Mouse (Mus musculus) bone marrow macrophage, adult 2 months (primary cell): ENCODE data around the gene Casp7.

Source experiments
- CTCF ChIP-seq: IDR thresholded peaks from 2 replicates; pipeline ENCODE4 v1.5.1; 2012; ENCODE audit warnings: low read depth, mild to moderate bottlenecking, low read length, moderate library complexity
- POLR2A ChIP-seq: IDR thresholded peaks from 2 replicates; pipeline ENCODE4 v1.6.1; 2012; ENCODE audit warnings: mild to moderate bottlenecking, low read depth, low read length, borderline replicate concordance

GRCm38 (mm10) chr19:56460241-56460640 is 63.3 kb downstream of the Casp7 start:
- TF ChIP-seq POLR2A: no peak
- no peak for TF ChIP-seq CTCF
